Mouse (Mus musculus) frontal cortex, postnatal 36 days (tissue): ENCODE data around the gene Acta1.

ENCODE experiments used
- DNase-seq, 2 experiments: peaks; one replicate each; pipeline ENCODE4 v3.0.0; 2022; ENCODE audit warnings: low spot score in 2 of 2

Gene Acta1

GRCm38 (mm10) chr8:123894502-123895097 lies at the start of gene Acta1:
Acta1 (minus strand) TSS chr8:123894751.
- DNase-seq = no peak

GRCm38 (mm10) chr8:123929026-123929425 lies 34.5 kb upstream of the Acta1 start:
- no peak for DNase-seq

- DNase-seq = no peak
These were observed 31.1 kb upstream of the Acta1 start for GRCm38 (mm10) chr8:123925671-123926070.

- peak; percentile 77 to 90 for DNase-seq
These were observed 30.2 kb upstream of the Acta1 start for GRCm38 (mm10) chr8:123924719-123925118.

- DNase-seq = no peak
These were observed 20.1 kb upstream of the Acta1 start for GRCm38 (mm10) chr8:123914635-123915034.

- DNase-seq = peak in 1 of 2 experiments; percentile 55
These were observed 17.7 kb upstream of the Acta1 start for GRCm38 (mm10) chr8:123912265-123912664.

GRCm38 (mm10) chr8:123907604-123908003 lies 13.1 kb upstream of the Acta1 start:
- DNase-seq = no peak

- no peak for DNase-seq
These were observed 8.1 kb upstream of the Acta1 start for GRCm38 (mm10) chr8:123902653-123903052.

GRCm38 (mm10) chr8:123899366-123899765 lies 4.8 kb upstream of the Acta1 start:
- DNase-seq = peak in 1 of 2 experiments; percentile 56

- DNase-seq = no peak
These were observed 4.0 kb upstream of the Acta1 start for GRCm38 (mm10) chr8:123898576-123898975.

GRCm38 (mm10) chr8:123896774-123897173 lies 2.2 kb upstream of the Acta1 start:
- DNase-seq = no peak

GRCm38 (mm10) chr8:123896366-123896761 lies 1.8 kb upstream of the Acta1 start:
- no peak for DNase-seq

GRCm38 (mm10) chr8:123895680-123896365 lies 1.3 kb upstream of the Acta1 start:
- no peak for DNase-seq

GRCm38 (mm10) chr8:123895230-123895629 lies 679 bp upstream of the Acta1 start:
- DNase-seq = no peak

GRCm38 (mm10) chr8:123893413-123893812 lies 1.1 kb downstream of the Acta1 start:
- no peak for DNase-seq

- DNase-seq = no peak
These were observed 1.9 kb downstream of the Acta1 start for GRCm38 (mm10) chr8:123892586-123893155.

GRCm38 (mm10) chr8:123891883-123892585 lies 2.5 kb downstream of the Acta1 start:
- peak; percentile 82 to 91 for DNase-seq

GRCm38 (mm10) chr8:123891271-123891670 lies 3.3 kb downstream of the Acta1 start:
- DNase-seq = no peak

GRCm38 (mm10) chr8:123889797-123890196 lies 4.8 kb downstream of the Acta1 start:
- no peak for DNase-seq

- no peak for DNase-seq
These were observed 6.6 kb downstream of the Acta1 start for GRCm38 (mm10) chr8:123887956-123888355.

- DNase-seq = no peak
These were observed 7.4 kb downstream of the Acta1 start for GRCm38 (mm10) chr8:123887163-123887562.
